Mouse (Mus musculus) CH12.LX (cell line): ENCODE data around the gene Nsg2. TPM values are rescaled to one million over a fixed set of nuclear protein-coding genes. Genes with fewer than 3 reads are reported as not detected.
"Not testable (repeated sequence)": the region's sequence is repeated elsewhere in the genome, so short reads cannot be mapped to it uniquely, and the experiment has no call there.

Source experiments
- DNase-seq: peaks from one replicate; pipeline ENCODE4 v3.0.0-alpha.2; 2013; ENCODE audit errors: extremely low read depth
- H3K27ac ChIP-seq: 2 replicates; pipeline ENCODE4 v1.5.1; 2012; ENCODE audit warnings: low read depth, mild to moderate bottlenecking, control low read depth, moderate library complexity; ENCODE audit not compliant: insufficient read depth
- H3K27me3 ChIP-seq: replicated peaks from 2 replicates; pipeline ENCODE3; 2012; ENCODE audit warnings: inconsistent platforms
- H3K36me3 ChIP-seq, 2 experiments: replicated peaks in 1 of 2; 2 replicates each; pipeline versions ENCODE3 to v1.6.1; 2012; ENCODE audit warnings: inconsistent platforms in 1 of 2, low read length in 1 of 2, mild to moderate bottlenecking in 1 of 2, mixed read lengths in 1 of 2, moderate library complexity in 1 of 2; ENCODE audit not compliant: control insufficient read depth in 1 of 2, insufficient read depth in 1 of 2
- H3K4me1 ChIP-seq, 2 experiments: 2 replicates each; pipeline ENCODE4 v1.6.1; 2012; ENCODE audit warnings: inconsistent platforms in 1 of 2, moderate library complexity in 1 of 2; ENCODE audit not compliant: insufficient read depth in 2 of 2, control insufficient read depth in 1 of 2
- H3K4me2 ChIP-seq: 2 replicates; pipeline ENCODE4 v1.6.1; 2012; ENCODE audit warnings: low read depth, mild to moderate bottlenecking, control low read depth; ENCODE audit not compliant: poor library complexity, insufficient read depth, severe bottlenecking
- H3K4me3 ChIP-seq, 3 experiments: fragments of 150-350 bp in 1 of 3; sonication (generic) in 1 of 3; replicated peaks in 1 of 3; 2 replicates each; pipeline versions ENCODE3 to v1.5.1; 2011 to 2012; ENCODE audit warnings: low read depth in 2 of 3, low read length in 2 of 3, mild to moderate bottlenecking in 2 of 3, moderate library complexity in 2 of 3, control low read depth in 1 of 3, improper control_type of control experiment in 1 of 3, inconsistent platforms in 1 of 3, mixed read lengths in 1 of 3; ENCODE audit not compliant: poor library complexity in 1 of 3
- H3K79me2 ChIP-seq: replicated peaks from 2 replicates; pipeline ENCODE4 v1.6.1; 2012; ENCODE audit warnings: mild to moderate bottlenecking, moderate library complexity; ENCODE audit not compliant: control insufficient read depth, poor library complexity, insufficient read depth, severe bottlenecking; ENCODE audit errors: extremely low read depth
- H3K9ac ChIP-seq: 2 replicates; pipeline ENCODE4 v1.6.1; 2012; ENCODE audit warnings: low read depth, mild to moderate bottlenecking, control low read depth, moderate library complexity; ENCODE audit not compliant: insufficient read depth
- H3K9me3 ChIP-seq: replicated peaks from 2 replicates; pipeline ENCODE3; 2012; ENCODE audit warnings: low read length, inconsistent platforms, mixed read lengths
- BHLHE40 ChIP-seq: IDR thresholded peaks from 2 replicates; pipeline ENCODE4 v1.6.1; 2011; ENCODE audit warnings: mild to moderate bottlenecking, low read depth, low read length, improper control_type of control experiment
- CTCF ChIP-seq, 2 experiments: IDR thresholded peaks in 1 of 2; conservative IDR thresholded peaks in 1 of 2; 2 replicates each; pipeline ENCODE4 v1.5.1; 2011 to 2012; ENCODE audit warnings: low read depth in 2 of 2, low read length in 2 of 2, improper control_type of control experiment in 1 of 2, inconsistent platforms in 1 of 2, mild to moderate bottlenecking in 1 of 2, moderate library complexity in 1 of 2
- ELF1 ChIP-seq: IDR thresholded peaks from 2 replicates; pipeline ENCODE4 v1.6.1; 2014; ENCODE audit warnings: low read depth, mild to moderate bottlenecking, inconsistent platforms, low read length, improper control_type of control experiment
- EP300 ChIP-seq: IDR thresholded peaks from 2 replicates; pipeline ENCODE4 v1.6.1; 2011; ENCODE audit warnings: low read length, improper control_type of control experiment
- ETS1 ChIP-seq: conservative IDR thresholded peaks from 2 replicates; pipeline ENCODE4 v1.6.1; 2012; ENCODE audit warnings: low read depth, mild to moderate bottlenecking, inconsistent platforms, low read length, improper control_type of control experiment, moderate library complexity
- HCFC1 ChIP-seq: IDR thresholded peaks from 2 replicates; pipeline ENCODE4 v1.6.1; 2012; ENCODE audit warnings: low read depth, mild to moderate bottlenecking, inconsistent platforms, low read length, improper control_type of control experiment
- JUN ChIP-seq: IDR thresholded peaks from 2 replicates; pipeline ENCODE4 v1.6.1; 2011; ENCODE audit warnings: low read depth, mild to moderate bottlenecking, low read length, improper control_type of control experiment, moderate library complexity; ENCODE audit not compliant: insufficient read depth
- JUND ChIP-seq: conservative IDR thresholded peaks from 2 replicates; pipeline ENCODE4 v1.6.1; 2011; ENCODE audit warnings: low read depth, low read length, improper control_type of control experiment
- MAFK ChIP-seq: IDR thresholded peaks from 2 replicates; pipeline ENCODE4 v1.6.1; 2011; ENCODE audit warnings: low read length, improper control_type of control experiment; ENCODE audit not compliant: insufficient replicate concordance
- MYC ChIP-seq: IDR thresholded peaks from 2 replicates; pipeline ENCODE4 v1.6.1; 2011; ENCODE audit warnings: low read depth, mild to moderate bottlenecking, improper control_type of control experiment, low read length
- NRF1 ChIP-seq: IDR thresholded peaks from 2 replicates; pipeline ENCODE4 v1.6.1; 2014; ENCODE audit warnings: low read depth, mild to moderate bottlenecking, inconsistent platforms, low read length, improper control_type of control experiment, moderate library complexity
- PAX5 ChIP-seq: IDR thresholded peaks from 2 replicates; pipeline ENCODE4 v1.6.1; 2012; ENCODE audit warnings: low read length, inconsistent platforms, mixed read lengths
- RAD21 ChIP-seq: IDR thresholded peaks from 2 replicates; pipeline ENCODE4 v1.6.1; 2011; ENCODE audit warnings: low read depth, mild to moderate bottlenecking, low read length, improper control_type of control experiment, moderate library complexity
- RCOR1 ChIP-seq: conservative IDR thresholded peaks from 2 replicates; pipeline ENCODE4 v1.6.1; 2012; ENCODE audit warnings: low read depth, mild to moderate bottlenecking, inconsistent platforms, low read length, improper control_type of control experiment
- SIN3A ChIP-seq: IDR thresholded peaks from 2 replicates; pipeline ENCODE4 v1.6.1; 2012; ENCODE audit warnings: low read length, improper control_type of control experiment, inconsistent platforms
- SMC3 ChIP-seq: IDR thresholded peaks from 2 replicates; pipeline ENCODE4 v1.6.1; 2011; ENCODE audit warnings: low read depth, low read length, improper control_type of control experiment
- TBP ChIP-seq: conservative IDR thresholded peaks from 2 replicates; pipeline ENCODE4 v1.6.1; 2011; ENCODE audit warnings: low read depth, low read length, improper control_type of control experiment
- TCF12 ChIP-seq: IDR thresholded peaks from 2 replicates; pipeline ENCODE4 v1.6.1; 2014; ENCODE audit warnings: low read depth, mild to moderate bottlenecking, inconsistent platforms, low read length, improper control_type of control experiment
- USF1 ChIP-seq: IDR thresholded peaks from 2 replicates; pipeline ENCODE4 v1.6.1; 2014; ENCODE audit warnings: low read depth, mild to moderate bottlenecking, inconsistent platforms, low read length, improper control_type of control experiment
- USF2 ChIP-seq: conservative IDR thresholded peaks from 2 replicates; pipeline ENCODE4 v1.6.1; 2011; ENCODE audit warnings: low read depth, low read length, improper control_type of control experiment
- ZC3H11A ChIP-seq: IDR thresholded peaks from 2 replicates; pipeline ENCODE4 v1.6.1; 2012; ENCODE audit warnings: low read depth, mild to moderate bottlenecking, inconsistent platforms, low read length, improper control_type of control experiment
- dilution Hi-C: fragments of 300-500 bp; cut with MboI; formaldehyde crosslinking; loops from 2 replicates; pipeline ENCODE4 v1.14.3; 2020; ENCODE audit warnings: low sequenced_read_pairs; ENCODE audit not compliant: extremely low pct_unique_long_range_greater_than_20kb, extremely low pct_ligation_motif_present
- in situ Hi-C: fragments of 300-500 bp; cut with MboI; formaldehyde crosslinking; loops from 3 replicates; pipeline ENCODE4 v1.14.3; 2019; ENCODE audit warnings: low sequenced_read_pairs, low pct_ligation_motif_present, low pct_unique_long_range_greater_than_20kb, mixed read lengths
- polyA plus RNA-seq: library from polyadenylated mRNA; unstranded; fragments of >175 nt; gene quantifications from 2 replicates; pipeline ENCODE4 v1.2.1, GENCODE M21; 2012; ENCODE audit warnings: low read depth; ENCODE audit not compliant: insufficient read length
- total RNA-seq, 2 experiments: library from RNA; depleted of rRNA; stranded (reverse); fragments of 300-350 nt in 1 of 2; fragments of >200 nt in 1 of 2; gene quantifications; 2 replicates each; pipeline ENCODE4 v1.2.3; 2012 to 2014

Gene Nsg2
- total and polyA plus RNA-seq, 3 experiments = 2.8 to 7.5 (median 7.4) TPM

GRCm38 (mm10) chr11:32001181-32001910, 1.1 kb downstream of the Nsg2 start:
- Histone ChIP-seq H3K79me2 (no peaks in the 10 kb centered on the region), H3K9me3 (peaks cover under 1% of the 10 kb centered on the region), H3K9ac (no peak overlapping the region), H3K4me3 (no peak overlapping the region), H3K27me3 (no peaks in the 10 kb centered on the region), H3K4me2 (no peak overlapping the region), H3K4me1 (peaks cover 0 to 26% of the 10 kb centered on the region in 2 experiments; a peak in 2 of 4 replicates), H3K36me3 (no peaks in the 10 kb centered on the region), H3K27ac (no peak overlapping the region)
- in situ Hi-C loops = loop anchor here (10.0 kb wide), 1 partner anchor 63 kb away; no protein-coding TSS in a partner anchor
- no peak for DNase-seq
- dilution Hi-C loops = no loop called here
- TF ChIP-seq BHLHE40 (peak; percentile 25; the same call in 1 of the 2 replicates), TBP (no peak)

DNA sequence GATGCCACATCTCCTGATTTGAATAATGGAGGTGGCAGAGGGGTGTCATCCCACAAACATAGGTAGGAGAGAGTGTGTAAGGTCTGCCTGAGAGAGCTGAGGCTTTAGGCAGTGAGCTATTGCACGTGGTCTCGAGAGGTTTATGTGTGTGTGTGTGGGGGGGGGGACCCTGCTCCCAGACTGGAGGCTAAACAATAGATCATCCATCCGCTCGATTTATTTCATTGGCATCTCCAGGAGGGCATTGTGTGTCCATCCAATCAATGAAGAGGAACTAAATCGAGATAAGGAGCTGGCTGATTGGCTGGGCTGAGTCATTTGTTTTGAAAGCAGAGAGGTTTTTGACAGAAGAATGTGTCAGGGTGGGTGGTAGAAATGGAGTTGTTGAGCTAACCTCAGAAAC, 2.4 kb downstream of the Nsg2 start:
- Histone ChIP-seq H3K9ac (no peak overlapping the region), H3K4me1 (peaks cover 0 to 26% of the 10 kb centered on the region in 2 experiments; a peak in 2 of 4 replicates), H3K9me3 (peaks cover 13% of the 10 kb centered on the region), H3K4me3 (no peak overlapping the region), H3K27ac (no peak overlapping the region), H3K36me3 (no peaks in the 10 kb centered on the region), H3K27me3 (no peaks in the 10 kb centered on the region), H3K4me2 (no peak overlapping the region), H3K79me2 (no peaks in the 10 kb centered on the region)
- in situ Hi-C loops = loop anchor here (10.0 kb wide), 1 partner anchor 62 kb away; no protein-coding TSS in a partner anchor
- DNase-seq = no peak
- TF ChIP-seq ELF1 (no peak), RCOR1 (no peak), EP300 (no peak), MAFK (no peak), ETS1 (no peak), MYC (no peak), HCFC1 (no peak), RAD21 (no peak), JUND (no peak), USF1 (no peak), PAX5 (no peak), ZC3H11A (no peak), NRF1 (no peak), JUN (no peak), TCF12 (no peak), SIN3A (no peak), USF2 (no peak), CTCF (conservative IDR thresholded peaks at IDR 0.05 in 1 of 2, IDR thresholded peaks at IDR 0.05 in 1 of 2; ENCODE audit: low read depth in 2 of 2, low read length in 2 of 2) (no peak), SMC3 (no peak)
- dilution Hi-C loops = no loop called here

- H3K27me3 ChIP-seq, H3K4me2 ChIP-seq, H3K79me2 ChIP-seq, DNase-seq, H3K9ac ChIP-seq, H3K36me3 ChIP-seq, dilution Hi-C loops, H3K4me3 ChIP-seq, H3K27ac ChIP-seq: not testable (repeated sequence)
- H3K9me3 ChIP-seq = peaks cover 13% of the 10 kb centered on the region
- in situ Hi-C loops = loop anchor here (10.0 kb wide), 1 partner anchor 57 kb away; no protein-coding TSS in a partner anchor
- H3K4me1 ChIP-seq = peaks cover 18 to 39% of the 10 kb centered on the region in 2 experiments
Observed at GRCm38 (mm10) chr11:32008049-32008448, 7.8 kb downstream of the Nsg2 start.
